Mouse (Mus musculus) retina, postnatal 1 day (tissue): Measurements from ENCODE around the gene Gm28827.
"Not testable (repeated sequence)": the region's sequence is repeated elsewhere in the genome, so short reads cannot be mapped to it uniquely, and the experiment has no call there.

Experiments
- DNase-seq: peaks from one replicate; pipeline ENCODE4 v3.0.0-alpha.2; 2012

Gm28827 gene

DNA sequence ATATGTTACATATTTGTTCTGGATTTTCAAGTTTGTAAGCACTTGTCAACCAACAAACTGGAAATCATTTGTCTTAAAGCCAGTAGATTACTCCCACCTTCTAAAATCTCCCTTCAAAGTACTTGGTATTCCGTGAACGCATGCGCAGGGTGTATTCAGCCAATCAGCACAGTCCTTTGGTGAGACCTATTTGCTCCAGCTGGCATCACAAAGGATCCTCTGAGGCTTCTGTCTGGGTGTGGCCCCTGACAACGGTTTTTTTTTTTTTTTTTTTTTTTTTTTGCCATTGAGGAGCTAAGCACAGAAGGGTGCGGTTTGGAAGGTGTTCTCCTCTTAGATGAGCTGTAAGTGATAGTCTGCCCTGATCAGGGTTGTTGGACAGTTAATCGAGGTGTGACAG is at the start of gene Gm28827:
Gene Gm28827, plus strand, starts transcription at position 301 of the 400 bp plus-strand sequence.
- not testable (repeated sequence) for DNase-seq
